Comparison of ENCODE assay signal across 34 mouse cellular contexts in genomic region chr6:111610396-111610795, GRCm38 (mm10).
"Had no signal": no experiment of that assay in that cellular context is flagged by ENCODE, and none has a peak within 500 bp of the region (broad histone marks: within the 10 kb centered on the region; RNA-seq: fewer than 3 reads in every experiment).

No protein-coding gene starts in this region.

- H3K4me1 ChIP-seq: heart, embryonic 12.5 days; hindbrain, embryonic 10.5 days; hindbrain, embryonic 12.5 days; hindbrain, embryonic 13.5 days; hindbrain, embryonic 15.5 days; intestine, embryonic 15.5 days; kidney, embryonic 15.5 days had no signal

- H3K27me3 ChIP-seq: heart, embryonic 12.5 days; heart, embryonic 13.5 days; heart, embryonic 15.5 days; hindbrain, embryonic 12.5 days; hindbrain, embryonic 13.5 days; hindbrain, embryonic 15.5 days; intestine, embryonic 15.5 days; kidney, embryonic 15.5 days had no signal

- H3K9me3 ChIP-seq: heart, embryonic 13.5 days; heart, embryonic 15.5 days; hindbrain, embryonic 10.5 days; hindbrain, embryonic 12.5 days; hindbrain, embryonic 13.5 days; hindbrain, embryonic 15.5 days; intestine, embryonic 15.5 days; kidney, embryonic 15.5 days had no signal

- ATAC-seq: hindbrain, embryonic 16.5 days; hindbrain, postnatal 0 days; inflammation-experienced regulatory T-cells, adult 6 months; intestine, embryonic 15.5 days; intestine, embryonic 16.5 days; intestine, postnatal 0 days had no signal

- H3K4me2 ChIP-seq: heart, embryonic 12.5 days; heart, embryonic 13.5 days; heart, embryonic 15.5 days; hindbrain, embryonic 12.5 days; hindbrain, embryonic 13.5 days; hindbrain, embryonic 14.5 days; hindbrain, embryonic 15.5 days; intestine, embryonic 15.5 days; kidney, embryonic 15.5 days had no signal

- H3K36me3 ChIP-seq: heart, embryonic 12.5 days; heart, embryonic 13.5 days; heart, embryonic 15.5 days; hindbrain, embryonic 10.5 days; hindbrain, embryonic 12.5 days; hindbrain, embryonic 13.5 days; hindbrain, embryonic 15.5 days; intestine, embryonic 15.5 days; kidney, embryonic 15.5 days had no signal

- H3K4me3 ChIP-seq: heart, embryonic 12.5 days; heart, embryonic 13.5 days; heart, embryonic 15.5 days; hindbrain, embryonic 10.5 days; hindbrain, embryonic 12.5 days; hindbrain, embryonic 13.5 days; hindbrain, embryonic 15.5 days; intestine, embryonic 15.5 days; kidney, embryonic 15.5 days; layer of hippocampus, adult 2 months; left cerebral cortex, adult 2 months had no signal

- DNase-seq: heart, postnatal 10 days; heart, postnatal 14 days; heart, postnatal 36 days; heart, postnatal 4 days; kidney, adult 11 months; kidney, adult 18-20 months; kidney, adult 2 months; kidney, adult 8-10 months; kidney, adult 9 months; kidney, postnatal 10 days; kidney, postnatal 14 days; kidney, postnatal 25 days; kidney, postnatal 36 days; kidney, postnatal 4 days; layer of hippocampus, adult 9-11 months; layer of hippocampus, postnatal 36 days had no signal

- H3K27ac ChIP-seq: heart, embryonic 13.5 days; heart, embryonic 15.5 days; hindbrain, embryonic 10.5 days; hindbrain, embryonic 12.5 days; hindbrain, embryonic 13.5 days; hindbrain, embryonic 14.5 days; hindbrain, embryonic 15.5 days; hindbrain, postnatal 0 days; intestine, embryonic 15.5 days; kidney, embryonic 15.5 days; kidney, postnatal 0 days; layer of hippocampus, adult 2 months; left cerebral cortex, adult 2 months had no signal

- H3K9ac ChIP-seq: heart, embryonic 12.5 days; heart, embryonic 13.5 days; heart, embryonic 15.5 days; hindbrain, embryonic 12.5 days; hindbrain, embryonic 13.5 days; hindbrain, embryonic 14.5 days; hindbrain, embryonic 15.5 days; intestine, embryonic 15.5 days; kidney, embryonic 15.5 days had no signal
